Mouse (Mus musculus) liver, embryonic 16.5 days (tissue): ENCODE measurements around the gene Uvrag. TPM values are rescaled to one million over a fixed set of nuclear protein-coding genes. Genes with fewer than 3 reads are reported as not detected.

Source experiments
- ATAC-seq: fragments of 200-750 bp; cut with Nextera tagmentation; 2 replicates; pipeline ENCODE4 v1.8.0; 2017; ENCODE audit warnings: low read depth, mild to moderate bottlenecking, moderate number of reproducible peaks, moderate library complexity
- H3K27ac ChIP-seq: fragments of 300-500 bp; sonication (generic); 2 replicates; pipeline ENCODE4 v1.5.1; 2014; ENCODE audit warnings: mild to moderate bottlenecking, low read length
- H3K27me3 ChIP-seq: fragments of 300-500 bp; sonication (generic); 2 replicates; pipeline ENCODE4 v1.6.1; 2014; ENCODE audit warnings: low read depth, low read length, mixed read lengths; ENCODE audit not compliant: control insufficient read depth, insufficient read depth
- H3K36me3 ChIP-seq: fragments of 300-500 bp; sonication (generic); 2 replicates; pipeline ENCODE4 v1.6.1; 2014; ENCODE audit warnings: mild to moderate bottlenecking; ENCODE audit not compliant: control insufficient read depth, insufficient read depth
- H3K4me1 ChIP-seq: fragments of 300-500 bp; sonication (generic); 2 replicates; pipeline ENCODE4 v1.6.1; 2014; ENCODE audit warnings: low read depth, low read length, mixed read lengths; ENCODE audit not compliant: control insufficient read depth
- H3K4me2 ChIP-seq: fragments of 300-500 bp; sonication (generic); 2 replicates; pipeline ENCODE4 v1.6.1; 2014; ENCODE audit warnings: low read depth, low read length, mixed read lengths
- H3K4me3 ChIP-seq: fragments of 300-500 bp; sonication (generic); 2 replicates; pipeline ENCODE4 v1.5.1; 2014; ENCODE audit warnings: low read depth, mild to moderate bottlenecking, low read length
- H3K9ac ChIP-seq: fragments of 300-500 bp; sonication (generic); 2 replicates; pipeline ENCODE4 v1.6.1; 2014; ENCODE audit warnings: low read depth, low read length
- H3K9me3 ChIP-seq: fragments of 300-500 bp; sonication (generic); replicated peaks from 2 replicates; pipeline ENCODE4 v1.6.1; 2016; ENCODE audit warnings: low read length; ENCODE audit not compliant: control insufficient read depth
- WGBS: fragments of 180-500 bp; shearing (Covaris S2); extraction: QIAGEN DNeasy Blood & Tissue Kit; methylation state at CpG from one replicate; pipeline ENCODE4 v1.1.7; 2014; ENCODE audit not compliant: insufficient replicate concordance; 5-methylcytosine and 5-hydroxymethylcytosine counted together
- polyA plus RNA-seq: library from polyadenylated mRNA; unstranded; fragments of >200 nt; fragmentation: Nextera tagmentation; extraction: Ambion mirVana; gene quantifications from 2 replicates; pipeline ENCODE4 v1.2.1, GENCODE M21; 2015

Uvrag gene
- polyA plus RNA-seq, 1 experiment from 2014 or later: 8.2 TPM

- H3K27ac ChIP-seq: no peak overlapping the region
- no peak overlapping the region for H3K4me3 ChIP-seq
- ATAC-seq: no peak
- H3K4me2 ChIP-seq: no peak overlapping the region
- no peak overlapping the region for H3K9ac ChIP-seq
- WGBS: 75% methylated on average over 10 of the region's 10 CpGs
- H3K36me3 ChIP-seq: no peaks in the 10 kb centered on the region
- no peaks in the 10 kb centered on the region for H3K9me3 ChIP-seq
- no peaks in the 10 kb centered on the region for H3K27me3 ChIP-seq
- no peaks in the 10 kb centered on the region; the same call in none of the 2 replicates for H3K4me1 ChIP-seq
Observed at GRCm38 (mm10) chr7:99088576-99089346, 52.2 kb downstream of the Uvrag start.

- Histone ChIP-seq H3K4me2 (no peak overlapping the region), H3K4me3 (no peak overlapping the region), H3K36me3 (no peaks in the 10 kb centered on the region), H3K27me3 (no peaks in the 10 kb centered on the region), H3K9ac (no peak overlapping the region), H3K9me3 (no peaks in the 10 kb centered on the region), H3K4me1 (no peaks in the 10 kb centered on the region; the same call in none of the 2 replicates), H3K27ac (no peak overlapping the region)
- ATAC-seq: no peak
- WGBS: 78% methylated on average over 7 of the region's 7 CpGs
Observed at GRCm38 (mm10) chr7:99087581-99087980, 53.4 kb downstream of the Uvrag start.

GRCm38 (mm10) chr7:99086646-99087443 is 54.1 kb downstream of the Uvrag start:
- H3K27ac ChIP-seq: no peak overlapping the region
- H3K9ac ChIP-seq: no peak overlapping the region
- no peak for ATAC-seq
- H3K9me3 ChIP-seq: no peaks in the 10 kb centered on the region
- H3K4me1 ChIP-seq: no peaks in the 10 kb centered on the region; the same call in none of the 2 replicates
- WGBS: 65% methylated on average over 9 of the region's 9 CpGs
- no peak overlapping the region for H3K4me2 ChIP-seq
- H3K36me3 ChIP-seq: no peaks in the 10 kb centered on the region
- no peak overlapping the region for H3K4me3 ChIP-seq
- H3K27me3 ChIP-seq: no peaks in the 10 kb centered on the region

- ATAC-seq: peak; percentile 41; the same call in 1 of the 2 replicates
- Histone ChIP-seq H3K4me3 (no peak overlapping the region), H3K9ac (no peak overlapping the region), H3K27me3 (no peaks in the 10 kb centered on the region), H3K9me3 (no peaks in the 10 kb centered on the region), H3K4me2 (no peak overlapping the region), H3K4me1 (no peaks in the 10 kb centered on the region; the same call in none of the 2 replicates), H3K27ac (no peak overlapping the region), H3K36me3 (no peaks in the 10 kb centered on the region)
- WGBS: 72% methylated on average over 3 of the region's 3 CpGs
Observed at GRCm38 (mm10) chr7:99085249-99085648, 55.7 kb downstream of the Uvrag start.

- no peak overlapping the region for H3K4me2 ChIP-seq
- H3K4me1 ChIP-seq: no peaks in the 10 kb centered on the region
- H3K27me3 ChIP-seq: no peaks in the 10 kb centered on the region
- no peaks in the 10 kb centered on the region for H3K9me3 ChIP-seq
- no peak overlapping the region for H3K27ac ChIP-seq
- no peak for ATAC-seq
- H3K9ac ChIP-seq: no peak overlapping the region
- 37% methylated on average over 4 of the region's 4 CpGs for WGBS
- H3K36me3 ChIP-seq: no peaks in the 10 kb centered on the region
- no peak overlapping the region for H3K4me3 ChIP-seq
Observed at GRCm38 (mm10) chr7:99079522-99079921, 61.4 kb downstream of the Uvrag start.

GRCm38 (mm10) chr7:99078805-99079204 is 62.1 kb downstream of the Uvrag start:
- H3K4me2 ChIP-seq: no peak overlapping the region
- no peaks in the 10 kb centered on the region for H3K36me3 ChIP-seq
- no peaks in the 10 kb centered on the region for H3K27me3 ChIP-seq
- H3K4me1 ChIP-seq: peaks cover under 1% of the 10 kb centered on the region; the same call in 1 of the 2 replicates
- H3K4me3 ChIP-seq: no peak overlapping the region
- no peak overlapping the region for H3K27ac ChIP-seq
- no peak for ATAC-seq
- WGBS: 86% methylated on average over 6 of the region's 6 CpGs
- H3K9me3 ChIP-seq: no peaks in the 10 kb centered on the region
- no peak overlapping the region for H3K9ac ChIP-seq

GRCm38 (mm10) chr7:99077234-99077633 is 63.7 kb downstream of the Uvrag start:
- no peaks in the 10 kb centered on the region for H3K27me3 ChIP-seq
- H3K9ac ChIP-seq: no peak overlapping the region
- peaks cover 3% of the 10 kb centered on the region for H3K4me1 ChIP-seq
- H3K27ac ChIP-seq: no peak overlapping the region
- no peak for ATAC-seq
- H3K4me3 ChIP-seq: no peak overlapping the region
- no peak overlapping the region for H3K4me2 ChIP-seq
- 80% methylated on average over 8 of the region's 8 CpGs for WGBS
- H3K9me3 ChIP-seq: no peaks in the 10 kb centered on the region
- H3K36me3 ChIP-seq: no peaks in the 10 kb centered on the region

- no peak overlapping the region for H3K4me2 ChIP-seq
- no peak overlapping the region for H3K27ac ChIP-seq
- H3K4me1 ChIP-seq: peaks cover 3% of the 10 kb centered on the region
- H3K27me3 ChIP-seq: no peaks in the 10 kb centered on the region
- 69% methylated on average over 5 of the region's 5 CpGs for WGBS
- no peaks in the 10 kb centered on the region for H3K36me3 ChIP-seq
- H3K4me3 ChIP-seq: no peak overlapping the region
- no peak overlapping the region for H3K9ac ChIP-seq
- ATAC-seq: no peak
- H3K9me3 ChIP-seq: no peaks in the 10 kb centered on the region
Observed at GRCm38 (mm10) chr7:99075101-99075500, 65.8 kb downstream of the Uvrag start.
